23 mouse cellular contexts compared by ENCODE assay signal in genomic region chr11:118992781-118993180, GRCm38 (mm10). TPM values are rescaled to one million over a fixed set of nuclear protein-coding genes. Genes with fewer than 3 reads are reported as not detected.
DNase-seq lines count a peak whose midpoint lies in the region; ATAC-seq and TF ChIP-seq lines count a peak whose summit lies in the region.
"Had no signal": no experiment of that assay in that cellular context is flagged by ENCODE, and none has a peak within 500 bp of the region (broad histone marks: within the 10 kb centered on the region; RNA-seq: fewer than 3 reads in every experiment).

No protein-coding gene starts in this region.

- peak; percentile 83 for ATAC-seq in common myeloid progenitor, adult 5-6 weeks (replicated peaks; ENCODE audit: low read depth, poor library complexity, severe bottlenecking)
- ATAC-seq in heart, embryonic 11.5 days (replicated peaks; ENCODE audit: insufficient number of reproducible peaks, low FRiP score, low TSS enrichment), result no peak
- ATAC-seq in liver, embryonic 12.5 days, result no peak

- DNase-seq in lung, postnatal 25 days (ENCODE audit: low spot score), result peak; percentile 16
- DNase-seq in lung, adult 2 months, result no peak
- peak; percentile 21 to 23 for DNase-seq in B cell, adult 2 months
- DNase-seq in thymus, adult 2 months, result peak; percentile 85
- DNase-seq in adrenal gland, postnatal 10 days, result no peak
- DNase-seq: adrenal gland, adult 8-10 months; cerebellum, adult 11-12 months; gastrocnemius, postnatal 36 days; kidney, adult 11 months; liver, embryonic 13.5 days had no signal

- peak overlapping the region; percentile 75 for H3K27ac ChIP-seq in thymus, adult 2 months (ENCODE audit: control insufficient read depth, insufficient read depth, low read length)
- H3K27ac ChIP-seq in heart, embryonic 11.5 days (ENCODE audit: low read depth, low read length), result no peak overlapping the region
- H3K27ac ChIP-seq in liver, embryonic 12.5 days, result no peak overlapping the region
- H3K27ac ChIP-seq: hindbrain, embryonic 15.5 days; kidney, postnatal 0 days; left cerebral cortex, adult 2 months; limb, embryonic 10.5 days; liver, embryonic 13.5 days had no signal

- no peaks in the 10 kb centered on the region for H3K27me3 ChIP-seq in thymus, adult 2 months (ENCODE audit: control insufficient read depth, insufficient read depth, low read length)
- peaks cover 4% of the 10 kb centered on the region; the same call in 1 of the 2 replicates for H3K27me3 ChIP-seq in heart, embryonic 11.5 days (ENCODE audit: control insufficient read depth, insufficient read depth, low read length)
- H3K27me3 ChIP-seq in liver, embryonic 12.5 days (replicated peaks), result peaks cover 44% of the 10 kb centered on the region
- H3K27me3 ChIP-seq: hindbrain, embryonic 15.5 days had no signal

- no peak for TF ChIP-seq CTCF in lung, adult 2 months (IDR thresholded peaks at IDR 0.05; ENCODE audit: insufficient read depth, low read length)
- no peak for TF ChIP-seq CTCF in thymus, adult 2 months (IDR thresholded peaks at IDR 0.05; ENCODE audit: borderline replicate concordance, control insufficient read depth, extremely low read depth, insufficient read depth, low read length, poor library complexity)

- no peak overlapping the region for H3K4me3 ChIP-seq in lung, adult 2 months (replicated peaks; ENCODE audit: extremely low read depth, low read depth, low read length)
- H3K4me3 ChIP-seq in thymus, adult 2 months (ENCODE audit: control insufficient read depth, insufficient read depth, low read length), result no peak overlapping the region
- no peak overlapping the region for H3K4me3 ChIP-seq in heart, embryonic 11.5 days (ENCODE audit: low read depth, low read length)
- no peak overlapping the region for H3K4me3 ChIP-seq in liver, embryonic 12.5 days
- H3K4me3 ChIP-seq: hindbrain, embryonic 15.5 days; left cerebral cortex, adult 2 months; limb, embryonic 10.5 days; liver, embryonic 13.5 days had no signal

- no peaks in the 10 kb centered on the region for H3K36me3 ChIP-seq in thymus, adult 2 months (ENCODE audit: control insufficient read depth, insufficient read depth, low read length)
- no peaks in the 10 kb centered on the region for H3K36me3 ChIP-seq in heart, embryonic 11.5 days (ENCODE audit: control insufficient read depth, insufficient read depth, low read length)
- no peaks in the 10 kb centered on the region for H3K36me3 ChIP-seq in liver, embryonic 12.5 days
- H3K36me3 ChIP-seq: G1E; hindbrain, embryonic 15.5 days; limb, embryonic 10.5 days; liver, embryonic 13.5 days had no signal

- no peaks in the 10 kb centered on the region for H3K4me1 ChIP-seq in lung, adult 2 months (ENCODE audit: control insufficient read depth, insufficient read depth, low read length)
- H3K4me1 ChIP-seq in thymus, adult 2 months (replicated peaks; ENCODE audit: control insufficient read depth, insufficient read depth, low read length), result peaks cover 24% of the 10 kb centered on the region
- no peaks in the 10 kb centered on the region for H3K4me1 ChIP-seq in heart, embryonic 11.5 days (ENCODE audit: control insufficient read depth, insufficient read depth, low read length)
- peaks cover 6% of the 10 kb centered on the region; the same call in 1 of the 2 replicates for H3K4me1 ChIP-seq in liver, embryonic 12.5 days

- no peak for TF ChIP-seq POLR2A in lung, adult 2 months (IDR thresholded peaks at IDR 0.05; ENCODE audit: borderline replicate concordance, extremely low read depth, low read depth, low read length)
- TF ChIP-seq POLR2A in thymus, adult 2 months (IDR thresholded peaks at IDR 0.05; ENCODE audit: control insufficient read depth, extremely low read depth, insufficient read depth, low read length, poor library complexity), result no peak

- no peak overlapping the region for H3K4me2 ChIP-seq in heart, embryonic 11.5 days
- H3K4me2 ChIP-seq in liver, embryonic 12.5 days, result no peak overlapping the region
- H3K4me2 ChIP-seq: hindbrain, embryonic 15.5 days; liver, embryonic 13.5 days had no signal

- H3K9ac ChIP-seq in heart, embryonic 11.5 days (ENCODE audit: low read depth, low read length), result no peak overlapping the region
- no peak overlapping the region for H3K9ac ChIP-seq in liver, embryonic 12.5 days
- H3K9ac ChIP-seq: hindbrain, embryonic 15.5 days; liver, embryonic 13.5 days had no signal

- no peaks in the 10 kb centered on the region for H3K9me3 ChIP-seq in heart, embryonic 11.5 days (replicated peaks; ENCODE audit: control insufficient read depth, low read length)
- H3K9me3 ChIP-seq in liver, embryonic 12.5 days (replicated peaks), result no peaks in the 10 kb centered on the region
- H3K9me3 ChIP-seq: hindbrain, embryonic 15.5 days; limb, embryonic 10.5 days; liver, embryonic 13.5 days had no signal

- 49% methylated on average over 3 of the region's 3 CpGs for WGBS in lung, adult 2 months
- 3% methylated on average over 3 of the region's 3 CpGs for WGBS in thymus, adult 2 months
- WGBS in heart, embryonic 11.5 days (ENCODE audit: insufficient replicate concordance), result 52% methylated on average over 3 of the region's 3 CpGs
- WGBS in liver, embryonic 12.5 days (ENCODE audit: insufficient replicate concordance), result 17% methylated on average over 3 of the region's 3 CpGs

RNA-seq across cellular contexts. Expression of gene Enpp7, which starts 4.8 kb away (rescaled TPM):
- 0.13 TPM in 1 of 2 replicates, not detected in the other for polyA plus RNA-seq in lung, adult 2 months (2012; rRNA removed)
- total RNA-seq in common myeloid progenitor, adult 5-6 weeks (2017), result not detected in 2 replicates
- 0.11 and 0.17 TPM in 2 replicates for polyA plus RNA-seq in thymus, adult 2 months (2012; rRNA removed)
- not detected for total RNA-seq in adrenal gland, postnatal 10 days (2021)
- not detected in 2 replicates for polyA plus RNA-seq in heart, embryonic 11.5 days (2014; fragmentation: Nextera tagmentation; extraction: Ambion mirVana)
- polyA plus RNA-seq in liver, embryonic 12.5 days (2016; fragmentation: Nextera tagmentation; extraction: Ambion mirVana), result not detected in 2 replicates
- total RNA-seq: adrenal gland, adult 8-10 months; G1E; gastrocnemius, postnatal 36 days; heart, postnatal 25 days; left cerebral cortex, adult 2 months had no signal
- polyA plus RNA-seq: embryonic facial prominence, embryonic 14.5 days; G1E; hindbrain, embryonic 15.5 days; kidney, postnatal 0 days; limb, embryonic 10.5 days; liver, embryonic 13.5 days; lung, embryonic 16.5 days; neural tube, embryonic 14.5 days; stomach, embryonic 16.5 days had no signal

RNA-seq across cellular contexts. Expression of gene Cbx2, which starts 30.0 kb away (rescaled TPM):
- 2.9 and 4.4 TPM in 2 replicates for polyA plus RNA-seq in lung, adult 2 months (2012; rRNA removed)
- total RNA-seq in common myeloid progenitor, adult 5-6 weeks (2017), result 7.3 and 8.3 TPM in 2 replicates
- 20.6 and 22.5 TPM in 2 replicates for polyA plus RNA-seq in thymus, adult 2 months (2012; rRNA removed)
- total RNA-seq in adrenal gland, postnatal 10 days (2021), result 1 to 10 TPM; 6.7 to 7.9 TPM
- polyA plus RNA-seq in heart, embryonic 11.5 days (2014; fragmentation: Nextera tagmentation; extraction: Ambion mirVana), result 23.6 and 23.8 TPM in 2 replicates
- 8.6 TPM in 2 replicates for polyA plus RNA-seq in liver, embryonic 12.5 days (2016; fragmentation: Nextera tagmentation; extraction: Ambion mirVana)
- polyA plus RNA-seq: G1E had no signal

RNA-seq across cellular contexts. Expression of gene Cbx8, which starts 48.0 kb away (rescaled TPM):
- 3.8 and 3.9 TPM in 2 replicates for polyA plus RNA-seq in lung, adult 2 months (2012; rRNA removed)
- 1.4 and 2.5 TPM in 2 replicates for total RNA-seq in common myeloid progenitor, adult 5-6 weeks (2017)
- polyA plus RNA-seq in thymus, adult 2 months (2012; rRNA removed), result 8.1 and 8.2 TPM in 2 replicates
- 10 to 100 TPM in 1 of 2 experiments, 1 to 10 TPM in 1; 8.8 to 12.3 TPM for total RNA-seq in adrenal gland, postnatal 10 days (2021)
- 6.7 and 7.8 TPM in 2 replicates for polyA plus RNA-seq in heart, embryonic 11.5 days (2014; fragmentation: Nextera tagmentation; extraction: Ambion mirVana)
- polyA plus RNA-seq in liver, embryonic 12.5 days (2016; fragmentation: Nextera tagmentation; extraction: Ambion mirVana), result 2.5 and 3.3 TPM in 2 replicates
- total RNA-seq: G1E had no signal
- polyA plus RNA-seq: G1E had no signal

Comparison
In these comparisons a context has a peak if more than half of its experiments do, and no peak if none do; other contexts are left out.
1. DNase-seq: peak in lung, postnatal 25 days (single experiment), B cell, adult 2 months (2 of 2) and thymus, adult 2 months (single experiment); none in lung, adult 2 months (single experiment) and adrenal gland, postnatal 10 days (single experiment).